Mouse (Mus musculus) lung, postnatal 0 days (tissue): ENCODE measurements at regions not wholly inside any gene's neighbourhood (a gene's known extent, or its start where the extent isn't known, plus 50 kb on each side); places are given as distances from the start of the nearest gene placed in this dataset.

Experiments used
- ATAC-seq: fragments of 200-750 bp; cut with Nextera tagmentation; 2 replicates; pipeline ENCODE4 v1.8.0; 2017; ENCODE audit warnings: moderate library complexity
- DNase-seq: peaks from one replicate; pipeline ENCODE4 v3.0.0-alpha.2; 2016; ENCODE audit warnings: low spot score
- H3K27ac ChIP-seq: fragments of 300-500 bp; sonication (generic); 2 replicates; pipeline ENCODE4 v1.5.1; 2014; ENCODE audit warnings: antibody characterized with exemption, mild to moderate bottlenecking, low read length, mixed read lengths
- H3K27me3 ChIP-seq: fragments of 300-500 bp; sonication (generic); replicated peaks from 2 replicates; pipeline ENCODE4 v1.6.1; 2014; ENCODE audit warnings: low read length, mixed read lengths; ENCODE audit not compliant: insufficient read depth
- H3K36me3 ChIP-seq: fragments of 300-500 bp; sonication (generic); 2 replicates; pipeline ENCODE4 v1.6.1; 2014; ENCODE audit warnings: low read length, mixed read lengths; ENCODE audit not compliant: insufficient read depth
- H3K4me1 ChIP-seq: fragments of 300-500 bp; sonication (generic); 2 replicates; pipeline ENCODE4 v1.6.1; 2014; ENCODE audit warnings: antibody characterized with exemption, low read depth, low read length, mixed read lengths; ENCODE audit not compliant: insufficient read depth
- H3K4me2 ChIP-seq: fragments of 300-500 bp; sonication (generic); replicated peaks from 2 replicates; pipeline ENCODE4 v1.6.1; 2014; ENCODE audit warnings: low read depth, mild to moderate bottlenecking, low read length, moderate library complexity, mixed read lengths
- H3K4me3 ChIP-seq: fragments of 300-500 bp; sonication (generic); 2 replicates; pipeline ENCODE4 v1.5.1; 2014; ENCODE audit warnings: low read depth, low read length
- H3K9ac ChIP-seq: fragments of 300-500 bp; sonication (generic); replicated peaks from 2 replicates; pipeline ENCODE4 v1.6.1; 2014; ENCODE audit warnings: low read depth, mild to moderate bottlenecking
- H3K9me3 ChIP-seq: fragments of 300-500 bp; sonication (generic); 2 replicates; pipeline ENCODE4 v1.6.1; 2016; ENCODE audit warnings: low read length, mixed read lengths
- CTCF ChIP-seq: IDR thresholded peaks from 2 replicates; pipeline ENCODE4 v1.5.1; 2016; ENCODE audit warnings: antibody characterized with exemption, mild to moderate bottlenecking
- EP300 ChIP-seq: IDR thresholded peaks from 2 replicates; pipeline ENCODE4 v1.6.1; 2016; ENCODE audit warnings: antibody characterized with exemption, mild to moderate bottlenecking, control low read depth
- whole genome bisulfite sequencing: fragments of 180-500 bp; shearing (Covaris S2); extraction: QIAGEN DNeasy Blood & Tissue Kit; methylation state at CpG from one replicate; pipeline ENCODE4 v1.1.7; 2014; 5-methylcytosine and 5-hydroxymethylcytosine counted together

- Histone ChIP-seq H3K4me3 (no peak overlapping the region), H3K27me3 (no peaks in the 10 kb centered on the region), H3K9ac (no peak overlapping the region), H3K9me3 (no peaks in the 10 kb centered on the region), H3K4me1 (no peaks in the 10 kb centered on the region), H3K36me3 (no peaks in the 10 kb centered on the region), H3K4me2 (no peak overlapping the region), H3K27ac (no peak overlapping the region)
- DNase-seq (no peak), ATAC-seq (no peak)
- TF ChIP-seq CTCF (no peak), EP300 (no peak)
- WGBS: 26% methylated on average over 7 of the region's 7 CpGs
These were observed 179.7 kb upstream of the Gpc5 start for GRCm38 (mm10) chr14:114912271-114912670.

- Histone ChIP-seq H3K27me3 (no peaks in the 10 kb centered on the region), H3K27ac (no peak overlapping the region), H3K9ac (no peak overlapping the region), H3K4me3 (no peak overlapping the region), H3K4me2 (no peak overlapping the region), H3K4me1 (no peaks in the 10 kb centered on the region), H3K36me3 (no peaks in the 10 kb centered on the region), H3K9me3 (no peaks in the 10 kb centered on the region)
- TF ChIP-seq CTCF: peak; percentile 67
- no peak for TF ChIP-seq EP300
- DNase-seq: peak; percentile 45
- WGBS: 38% methylated on average over 5 of the region's 5 CpGs
- ATAC-seq: no peak; the same call in 1 of the 2 replicates
These were observed 178.8 kb upstream of the Gpc5 start for GRCm38 (mm10) chr14:114913238-114913637.

- WGBS: 66% methylated on average over 6 of the region's 6 CpGs
- no peaks in the 10 kb centered on the region for H3K4me1 ChIP-seq
- no peaks in the 10 kb centered on the region for H3K9me3 ChIP-seq
- no peak for TF ChIP-seq EP300
- no peak for TF ChIP-seq CTCF
- H3K4me3 ChIP-seq: no peak overlapping the region
- no peaks in the 10 kb centered on the region for H3K36me3 ChIP-seq
- no peak overlapping the region for H3K4me2 ChIP-seq
- DNase-seq (no peak), ATAC-seq (no peak)
- no peaks in the 10 kb centered on the region for H3K27me3 ChIP-seq
- H3K27ac ChIP-seq: no peak overlapping the region
- H3K9ac ChIP-seq: no peak overlapping the region
These were observed 146.3 kb upstream of the Gpc5 start for GRCm38 (mm10) chr14:114945744-114946143.

GRCm38 (mm10) chr14:114946321-114946720 lies 145.7 kb upstream of the Gpc5 start:
- Histone ChIP-seq H3K9me3 (no peaks in the 10 kb centered on the region), H3K9ac (no peak overlapping the region), H3K4me1 (no peaks in the 10 kb centered on the region), H3K27ac (no peak overlapping the region), H3K27me3 (no peaks in the 10 kb centered on the region), H3K36me3 (no peaks in the 10 kb centered on the region), H3K4me3 (no peak overlapping the region), H3K4me2 (no peak overlapping the region)
- WGBS: 71% methylated on average over 7 of the region's 7 CpGs
- no peak for ATAC-seq
- DNase-seq: peak; percentile 9
- no peak for TF ChIP-seq EP300
- no peak for TF ChIP-seq CTCF

- H3K27ac ChIP-seq: peak overlapping the region; percentile 51; the same call in 1 of the 2 replicates
- TF ChIP-seq EP300 (no peak), CTCF (no peak)
- peak overlapping the region; percentile 54 for H3K4me2 ChIP-seq
- peak overlapping the region; percentile 30 for H3K4me3 ChIP-seq
- DNase-seq (peak; percentile 61), ATAC-seq (peak; percentile 75)
- 31% methylated on average over 21 of the region's 21 CpGs for WGBS
- H3K4me1 ChIP-seq: no peaks in the 10 kb centered on the region
- H3K9me3 ChIP-seq: no peaks in the 10 kb centered on the region
- 0 out of 2 replicates have a peak overlapping the region, but pooled peaks have one; percentile 16 for H3K9ac ChIP-seq
- H3K27me3 ChIP-seq: no peaks in the 10 kb centered on the region
- no peaks in the 10 kb centered on the region for H3K36me3 ChIP-seq
These were observed 143.5 kb upstream of the Gpc5 start for GRCm38 (mm10) chr14:114948341-114949155.

- Histone ChIP-seq H3K4me3 (peak overlapping the region; percentile 30), H3K36me3 (no peaks in the 10 kb centered on the region), H3K27me3 (no peaks in the 10 kb centered on the region), H3K9me3 (no peaks in the 10 kb centered on the region), H3K27ac (0 out of 2 replicates have a peak overlapping the region, but pooled peaks have one; percentile 51), H3K4me2 (peak overlapping the region; percentile 54), H3K9ac (0 out of 2 replicates have a peak overlapping the region, but pooled peaks have one; percentile 16), H3K4me1 (no peaks in the 10 kb centered on the region)
- ATAC-seq (peak; percentile 44; the same call in 1 of the 2 replicates), DNase-seq (no peak)
- TF ChIP-seq CTCF (no peak), EP300 (no peak)
- WGBS: 47% methylated on average over 5 of the region's 5 CpGs
These were observed 142.9 kb upstream of the Gpc5 start for GRCm38 (mm10) chr14:114949156-114949496.
